Mouse (Mus musculus): Measurements from ENCODE around the gene Mapre3.

Mapre3 gene

GRCm38 (mm10) chr5:30915456-30915855, 101.0 kb downstream of the Mapre3 start:
- DNase-seq (ENCODE audit: extremely low spot score, low read depth, low spot score) = no peak

Data from hindlimb bud, embryonic 11.5 days (tissue).